Mouse (Mus musculus): ENCODE data around the gene Tnni2. TPM values are rescaled to one million over a fixed set of nuclear protein-coding genes. Genes with fewer than 3 reads are reported as not detected.

Gene Tnni2
- total and polyA plus RNA-seq, 2 experiments from 2014 or later: 0.46 TPM; not detected in 1

- no peak for ATAC-seq (ENCODE audit: low FRiP score)
- no peak overlapping the region for H3K4me3 ChIP-seq (ENCODE audit: low read depth, low read length)
- 94% methylated on average over 4 of the region's 4 CpGs for WGBS
- no peaks in the 10 kb centered on the region for H3K36me3 ChIP-seq (ENCODE audit: insufficient read depth, low read length)
- TF ChIP-seq CTCF (IDR thresholded peaks at IDR 0.05): no peak
- no peak overlapping the region for H3K4me2 ChIP-seq (ENCODE audit: low read depth, low read length, poor library complexity, severe bottlenecking)
- H3K27me3 ChIP-seq (ENCODE audit: insufficient read depth, low read length): no peaks in the 10 kb centered on the region
- H3K9ac ChIP-seq (replicated peaks; ENCODE audit: low read length, poor library complexity, severe bottlenecking): no peak overlapping the region
- DNase-seq (ENCODE audit: low spot score): no peak
- H3K9me3 ChIP-seq (ENCODE audit: low read length): no peaks in the 10 kb centered on the region
- no peak overlapping the region for H3K27ac ChIP-seq (ENCODE audit: low read depth, low read length)
- no peaks in the 10 kb centered on the region for H3K4me1 ChIP-seq (ENCODE audit: insufficient read depth, low read length)
Measured at GRCm38 (mm10) chr7:142446264-142446663, 4.7 kb downstream of the Tnni2 start.

- ATAC-seq (ENCODE audit: low FRiP score) (no peak), DNase-seq (ENCODE audit: low spot score) (no peak)
- no peak overlapping the region for H3K4me2 ChIP-seq (ENCODE audit: low read depth, low read length, poor library complexity, severe bottlenecking)
- no peaks in the 10 kb centered on the region for H3K9me3 ChIP-seq (ENCODE audit: low read length)
- no peaks in the 10 kb centered on the region for H3K27me3 ChIP-seq (ENCODE audit: insufficient read depth, low read length)
- 77% methylated on average over 6 of the region's 6 CpGs for WGBS
- no peak overlapping the region for H3K9ac ChIP-seq (replicated peaks; ENCODE audit: low read length, poor library complexity, severe bottlenecking)
- no peak for TF ChIP-seq CTCF (IDR thresholded peaks at IDR 0.05)
- no peak overlapping the region for H3K4me3 ChIP-seq (ENCODE audit: low read depth, low read length)
- no peak overlapping the region for H3K27ac ChIP-seq (ENCODE audit: low read depth, low read length)
- no peaks in the 10 kb centered on the region for H3K4me1 ChIP-seq (ENCODE audit: insufficient read depth, low read length)
- H3K36me3 ChIP-seq (ENCODE audit: insufficient read depth, low read length): no peaks in the 10 kb centered on the region
Measured at GRCm38 (mm10) chr7:142449038-142449617, 7.5 kb downstream of the Tnni2 start.

GRCm38 (mm10) chr7:142454706-142455105, 13.1 kb downstream of the Tnni2 start:
- Histone ChIP-seq H3K27ac (ENCODE audit: low read depth, low read length) (no peak overlapping the region), H3K9me3 (ENCODE audit: low read length) (no peaks in the 10 kb centered on the region), H3K27me3 (ENCODE audit: insufficient read depth, low read length) (no peaks in the 10 kb centered on the region), H3K36me3 (ENCODE audit: insufficient read depth, low read length) (no peaks in the 10 kb centered on the region), H3K4me2 (ENCODE audit: low read depth, low read length, poor library complexity, severe bottlenecking) (no peak overlapping the region), H3K9ac (replicated peaks; ENCODE audit: low read length, poor library complexity, severe bottlenecking) (no peak overlapping the region), H3K4me1 (ENCODE audit: insufficient read depth, low read length) (no peaks in the 10 kb centered on the region), H3K4me3 (ENCODE audit: low read depth, low read length) (no peak overlapping the region)
- TF ChIP-seq CTCF (IDR thresholded peaks at IDR 0.05): no peak
- DNase-seq (ENCODE audit: low spot score) (no peak), ATAC-seq (ENCODE audit: low FRiP score) (no peak)
- 26% methylated on average over 1 of the region's 1 CpGs for WGBS

- WGBS: 59% methylated on average over 2 of the region's 2 CpGs
- Histone ChIP-seq H3K27me3 (ENCODE audit: insufficient read depth, low read length) (no peaks in the 10 kb centered on the region), H3K27ac (ENCODE audit: low read depth, low read length) (peak overlapping the region; percentile 12; the same call in 1 of the 2 replicates), H3K9me3 (ENCODE audit: low read length) (no peaks in the 10 kb centered on the region), H3K4me1 (ENCODE audit: insufficient read depth, low read length) (no peaks in the 10 kb centered on the region), H3K36me3 (ENCODE audit: insufficient read depth, low read length) (no peaks in the 10 kb centered on the region), H3K9ac (replicated peaks; ENCODE audit: low read length, poor library complexity, severe bottlenecking) (no peak overlapping the region), H3K4me2 (ENCODE audit: low read depth, low read length, poor library complexity, severe bottlenecking) (no peak overlapping the region), H3K4me3 (ENCODE audit: low read depth, low read length) (no peak overlapping the region)
- TF ChIP-seq CTCF (IDR thresholded peaks at IDR 0.05): no peak
- ATAC-seq (ENCODE audit: low FRiP score): no peak
- no peak for DNase-seq (ENCODE audit: low spot score)
Measured at GRCm38 (mm10) chr7:142455251-142455650, 13.6 kb downstream of the Tnni2 start.

GRCm38 (mm10) chr7:142456806-142457205, 15.2 kb downstream of the Tnni2 start:
- Histone ChIP-seq H3K4me1 (ENCODE audit: insufficient read depth, low read length) (no peaks in the 10 kb centered on the region), H3K27ac (ENCODE audit: low read depth, low read length) (peak overlapping the region; percentile 77), H3K4me2 (ENCODE audit: low read depth, low read length, poor library complexity, severe bottlenecking) (no peak overlapping the region), H3K27me3 (ENCODE audit: insufficient read depth, low read length) (no peaks in the 10 kb centered on the region), H3K4me3 (ENCODE audit: low read depth, low read length) (no peak overlapping the region), H3K9me3 (ENCODE audit: low read length) (no peaks in the 10 kb centered on the region), H3K36me3 (ENCODE audit: insufficient read depth, low read length) (no peaks in the 10 kb centered on the region), H3K9ac (replicated peaks; ENCODE audit: low read length, poor library complexity, severe bottlenecking) (no peak overlapping the region)
- WGBS: 76% methylated on average over 3 of the region's 3 CpGs
- TF ChIP-seq CTCF (IDR thresholded peaks at IDR 0.05): no peak
- no peak for DNase-seq (ENCODE audit: low spot score)
- peak; percentile 14; the same call in 1 of the 2 replicates for ATAC-seq (ENCODE audit: low FRiP score)

GRCm38 (mm10) chr7:142457227-142457811, 15.7 kb downstream of the Tnni2 start:
- no peaks in the 10 kb centered on the region for H3K4me1 ChIP-seq (ENCODE audit: insufficient read depth, low read length)
- DNase-seq (ENCODE audit: low spot score) (peak; percentile 85), ATAC-seq (ENCODE audit: low FRiP score) (peak; percentile 81)
- no peak overlapping the region for H3K4me3 ChIP-seq (ENCODE audit: low read depth, low read length)
- H3K4me2 ChIP-seq (ENCODE audit: low read depth, low read length, poor library complexity, severe bottlenecking): no peak overlapping the region
- peak; percentile 61 for TF ChIP-seq CTCF (IDR thresholded peaks at IDR 0.05)
- H3K9me3 ChIP-seq (ENCODE audit: low read length): no peaks in the 10 kb centered on the region
- no peaks in the 10 kb centered on the region for H3K36me3 ChIP-seq (ENCODE audit: insufficient read depth, low read length)
- peak overlapping the region; percentile 77 for H3K27ac ChIP-seq (ENCODE audit: low read depth, low read length)
- H3K27me3 ChIP-seq (ENCODE audit: insufficient read depth, low read length): no peaks in the 10 kb centered on the region
- WGBS: 8% methylated on average over 3 of the region's 3 CpGs
- H3K9ac ChIP-seq (replicated peaks; ENCODE audit: low read length, poor library complexity, severe bottlenecking): peak overlapping the region; percentile 20; the same call in 1 of the 2 replicates
